Mouse (Mus musculus) bone marrow macrophage, adult 2 months (primary cell): ENCODE data around the gene Ddah2.

ENCODE experiments used
- CTCF ChIP-seq: IDR thresholded peaks from 2 replicates; pipeline ENCODE4 v1.5.1; 2012; ENCODE audit warnings: low read depth, mild to moderate bottlenecking, low read length, moderate library complexity
- POLR2A ChIP-seq: IDR thresholded peaks from 2 replicates; pipeline ENCODE4 v1.6.1; 2012; ENCODE audit warnings: mild to moderate bottlenecking, low read depth, low read length, borderline replicate concordance

DNA sequence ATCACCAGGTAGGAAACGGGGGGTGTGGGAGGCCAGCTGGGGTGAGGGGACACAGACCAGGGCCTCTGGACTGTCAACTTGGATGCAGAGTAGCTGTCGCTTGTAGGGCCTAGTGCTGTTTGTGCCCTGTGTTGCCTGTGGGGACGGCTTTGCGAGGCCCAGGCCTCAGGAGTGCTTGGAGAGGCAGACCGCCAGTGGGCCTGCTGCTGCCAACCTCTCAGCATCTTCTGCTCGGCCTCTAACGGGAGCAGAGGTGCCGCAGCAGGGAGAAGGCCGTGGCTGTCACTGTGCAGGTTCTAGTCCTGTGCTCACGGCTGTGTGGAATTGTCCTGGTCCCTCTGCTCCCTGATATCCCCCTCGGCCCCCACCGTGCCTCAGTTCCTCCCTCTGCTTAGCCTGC, 37.8 kb downstream of the Ddah2 start:
- TF ChIP-seq POLR2A, result no peak
- TF ChIP-seq CTCF, result no peak
